Mouse (Mus musculus): ENCODE measurements around the gene Snd1. TPM values are rescaled to one million over a fixed set of nuclear protein-coding genes. Genes with fewer than 3 reads are reported as not detected.

The Snd1 gene
- polyA plus RNA-seq, 1 experiment from 2014 or later: 120 TPM

DNA sequence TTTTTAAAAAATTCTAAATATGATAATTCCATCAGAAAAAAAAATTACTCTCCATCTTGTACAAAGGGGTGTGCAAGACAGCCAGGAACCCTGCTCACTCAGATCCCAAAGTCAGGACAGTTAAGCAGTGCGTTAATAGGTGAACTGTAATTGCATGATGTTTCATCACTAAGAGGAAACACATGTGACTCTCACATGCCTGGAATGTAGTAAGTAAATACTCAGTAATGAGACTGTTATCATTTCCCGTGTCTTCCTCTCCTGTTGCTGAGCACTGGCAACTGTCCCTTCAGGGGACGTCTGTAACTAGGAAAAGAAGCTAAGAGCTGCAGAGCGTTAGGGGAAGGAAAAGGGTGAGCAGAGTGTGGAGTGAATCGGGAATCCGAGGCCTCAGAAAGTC is 229.7 kb downstream of the Snd1 start:
- H3K4me2 ChIP-seq (ENCODE audit: low read depth, severe bottlenecking): no peak overlapping the region
- H3K4me1 ChIP-seq (ENCODE audit: control insufficient read depth, insufficient read depth, low read length): no peaks in the 10 kb centered on the region
- no peaks in the 10 kb centered on the region for H3K27me3 ChIP-seq (ENCODE audit: control insufficient read depth, insufficient read depth, low read length)
- H3K27ac ChIP-seq (replicated peaks; ENCODE audit: low read depth, low read length): no peak overlapping the region
- DNase-seq (ENCODE audit: low spot score): no peak
- no peak overlapping the region for H3K9ac ChIP-seq (ENCODE audit: low read length)
- WGBS: 52% methylated on average over 6 of the region's 6 CpGs
- H3K9me3 ChIP-seq (ENCODE audit: control insufficient read depth, low read length): no peaks in the 10 kb centered on the region
- no peaks in the 10 kb centered on the region for H3K36me3 ChIP-seq (ENCODE audit: control insufficient read depth, insufficient read depth, low read length)
- no peak overlapping the region for H3K4me3 ChIP-seq (ENCODE audit: low read depth, low read length)
- no peak for ATAC-seq (ENCODE audit: insufficient number of reproducible peaks, low FRiP score, low TSS enrichment, low read depth)

DNA sequence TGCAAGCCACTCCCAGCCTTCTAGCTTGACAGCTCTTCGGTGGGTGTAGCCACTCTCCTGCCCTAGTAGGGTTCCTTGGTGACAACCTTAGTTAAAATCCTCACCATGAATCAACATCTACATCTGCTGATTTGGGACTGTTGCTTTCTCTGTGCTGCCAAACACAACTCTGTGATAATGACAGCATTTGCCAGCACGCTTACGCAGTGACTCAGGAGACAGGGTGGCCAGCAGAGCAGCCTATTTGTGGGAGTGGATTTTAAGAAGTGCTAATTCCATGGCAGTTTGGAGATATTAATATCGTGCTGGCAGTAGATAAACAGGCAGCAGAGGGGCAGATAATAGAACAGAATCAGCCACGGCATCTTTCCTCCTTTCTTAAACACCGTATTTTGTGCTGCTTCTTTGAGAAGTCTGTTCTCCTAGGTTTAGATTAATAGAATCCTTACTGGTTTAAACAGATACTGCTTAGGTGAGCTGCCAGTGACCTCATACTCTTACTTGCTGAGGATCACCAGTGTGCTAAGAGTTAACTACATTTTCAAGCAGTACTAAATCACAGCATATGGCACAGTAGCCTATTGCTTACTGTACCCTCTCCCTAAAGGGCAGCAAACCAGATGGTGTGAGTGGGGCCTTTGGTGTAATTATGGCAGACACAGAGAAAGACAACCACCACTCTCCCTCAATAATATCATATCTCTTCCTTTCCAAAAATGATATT is 230.6 kb downstream of the Snd1 start:
- H3K36me3 ChIP-seq (ENCODE audit: control insufficient read depth, insufficient read depth, low read length): no peaks in the 10 kb centered on the region
- H3K4me1 ChIP-seq (ENCODE audit: control insufficient read depth, insufficient read depth, low read length): no peaks in the 10 kb centered on the region
- no peaks in the 10 kb centered on the region for H3K9me3 ChIP-seq (ENCODE audit: control insufficient read depth, low read length)
- H3K27ac ChIP-seq (replicated peaks; ENCODE audit: low read depth, low read length): no peak overlapping the region
- H3K4me2 ChIP-seq (ENCODE audit: low read depth, severe bottlenecking): no peak overlapping the region
- DNase-seq (ENCODE audit: low spot score): no peak
- ATAC-seq (ENCODE audit: insufficient number of reproducible peaks, low FRiP score, low TSS enrichment, low read depth): no peak
- WGBS: 91% methylated on average over 6 of the region's 6 CpGs
- H3K9ac ChIP-seq (ENCODE audit: low read length): no peak overlapping the region
- no peaks in the 10 kb centered on the region for H3K27me3 ChIP-seq (ENCODE audit: control insufficient read depth, insufficient read depth, low read length)
- H3K4me3 ChIP-seq (ENCODE audit: low read depth, low read length): no peak overlapping the region

DNA sequence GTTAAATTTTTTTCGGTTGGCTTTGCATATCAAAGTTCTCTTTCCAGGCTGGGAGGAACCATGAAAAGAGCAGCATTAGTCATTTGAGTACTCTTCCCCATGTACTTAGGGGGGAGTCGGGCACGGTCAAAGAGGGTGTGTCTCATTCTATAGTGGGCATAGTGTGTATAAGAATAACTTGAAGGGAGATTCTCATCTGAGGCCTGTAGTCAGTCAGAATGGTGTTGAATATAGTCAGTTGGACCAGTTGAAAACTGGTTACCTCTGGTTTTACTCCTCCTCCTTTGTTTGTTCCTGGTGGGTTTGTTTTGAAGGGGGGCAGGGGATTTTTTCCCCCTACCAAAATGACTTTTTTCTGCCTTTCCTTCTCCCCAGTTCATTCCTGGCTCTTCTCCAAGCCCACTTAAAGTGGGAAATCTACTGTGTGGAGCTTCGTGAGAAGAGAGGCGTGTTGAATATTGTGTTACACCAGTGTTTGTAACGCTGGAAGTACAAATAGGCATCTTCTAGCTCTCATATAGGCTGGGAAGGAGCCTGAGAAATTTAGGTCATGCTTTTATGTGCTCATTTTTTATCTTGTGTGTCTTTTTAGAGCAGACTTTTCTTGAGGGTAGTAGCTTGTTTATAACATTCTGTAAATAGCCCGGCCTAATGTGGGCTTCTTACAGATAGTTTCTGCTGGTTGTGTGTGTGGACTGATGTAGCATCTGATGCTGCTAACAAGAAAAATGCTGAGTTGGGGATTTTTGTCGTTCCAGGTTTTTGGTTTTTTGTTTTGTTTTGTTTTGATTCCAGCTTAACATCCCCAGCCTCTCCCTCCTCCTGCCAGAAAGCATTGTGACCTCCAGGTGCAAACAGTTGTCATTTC is 231.4 kb downstream of the Snd1 start:
- no peaks in the 10 kb centered on the region for H3K27me3 ChIP-seq (ENCODE audit: control insufficient read depth, insufficient read depth, low read length)
- H3K4me2 ChIP-seq (ENCODE audit: low read depth, severe bottlenecking): no peak overlapping the region
- no peaks in the 10 kb centered on the region for H3K4me1 ChIP-seq (ENCODE audit: control insufficient read depth, insufficient read depth, low read length)
- no peak overlapping the region for H3K4me3 ChIP-seq (ENCODE audit: low read depth, low read length)
- DNase-seq (ENCODE audit: low spot score) (no peak), ATAC-seq (ENCODE audit: insufficient number of reproducible peaks, low FRiP score, low TSS enrichment, low read depth) (no peak)
- no peaks in the 10 kb centered on the region for H3K9me3 ChIP-seq (ENCODE audit: control insufficient read depth, low read length)
- no peaks in the 10 kb centered on the region for H3K36me3 ChIP-seq (ENCODE audit: control insufficient read depth, insufficient read depth, low read length)
- H3K9ac ChIP-seq (ENCODE audit: low read length): no peak overlapping the region
- 91% methylated on average over 8 of the region's 8 CpGs for WGBS
- no peak overlapping the region for H3K27ac ChIP-seq (replicated peaks; ENCODE audit: low read depth, low read length)

DNA sequence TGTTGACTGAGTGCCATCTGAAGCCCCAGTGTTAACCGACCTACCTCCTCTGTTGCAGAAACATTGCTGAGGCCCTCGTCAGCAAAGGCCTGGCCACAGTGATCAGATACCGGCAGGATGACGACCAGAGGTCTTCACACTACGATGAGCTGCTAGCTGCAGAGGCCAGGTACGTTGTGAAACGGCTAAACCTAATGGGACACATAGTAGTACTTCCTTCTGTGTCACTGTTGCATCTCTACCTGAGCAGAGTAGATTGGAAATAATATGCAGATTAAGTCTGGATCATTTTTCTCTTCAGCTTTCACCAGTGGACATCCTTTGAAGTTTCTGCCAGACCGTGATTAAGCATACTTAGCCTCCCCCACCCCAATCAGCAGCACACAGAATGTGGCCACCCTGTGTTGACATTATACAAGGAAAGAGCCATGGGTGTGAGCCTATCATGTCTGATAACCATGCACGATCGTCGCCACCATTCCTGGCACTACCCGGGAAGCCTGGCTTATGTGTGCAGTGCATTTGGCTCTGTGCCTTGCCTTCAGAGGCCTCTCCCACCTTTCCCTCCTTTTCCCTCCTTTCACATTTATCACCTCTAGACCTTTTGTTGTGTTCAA is 232.1 kb downstream of the Snd1 start:
- WGBS: 83% methylated on average over 12 of the region's 12 CpGs
- no peak for DNase-seq (ENCODE audit: low spot score)
- H3K27ac ChIP-seq (replicated peaks; ENCODE audit: low read depth, low read length): no peak overlapping the region
- no peaks in the 10 kb centered on the region for H3K9me3 ChIP-seq (ENCODE audit: control insufficient read depth, low read length)
- no peak overlapping the region for H3K4me3 ChIP-seq (ENCODE audit: low read depth, low read length)
- no peak overlapping the region for H3K9ac ChIP-seq (ENCODE audit: low read length)
- H3K4me1 ChIP-seq (ENCODE audit: control insufficient read depth, insufficient read depth, low read length): no peaks in the 10 kb centered on the region
- H3K36me3 ChIP-seq (ENCODE audit: control insufficient read depth, insufficient read depth, low read length): no peaks in the 10 kb centered on the region
- no peaks in the 10 kb centered on the region for H3K27me3 ChIP-seq (ENCODE audit: control insufficient read depth, insufficient read depth, low read length)
- H3K4me2 ChIP-seq (ENCODE audit: low read depth, severe bottlenecking): no peak overlapping the region
- ATAC-seq (ENCODE audit: insufficient number of reproducible peaks, low FRiP score, low TSS enrichment, low read depth): no peak

DNA sequence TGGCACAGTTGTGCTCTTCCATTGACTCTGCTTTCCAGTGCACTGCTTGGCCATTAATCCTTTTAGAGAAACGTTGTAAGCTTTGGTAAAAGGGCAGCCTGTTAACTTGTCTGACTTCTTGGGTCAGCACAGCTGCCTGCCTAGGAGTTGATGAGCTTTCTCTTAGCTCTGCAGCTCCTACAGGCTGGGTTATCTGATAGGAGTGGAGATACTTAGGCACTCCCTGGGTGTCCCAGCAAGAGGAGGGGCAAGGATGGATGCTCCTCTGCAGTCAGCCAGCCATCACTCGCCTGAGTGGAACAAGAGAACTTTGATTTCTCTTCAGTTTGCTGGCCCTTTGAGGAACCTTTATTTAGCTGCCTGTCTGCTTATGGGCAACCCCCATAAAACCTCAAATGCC is 235.1 kb downstream of the Snd1 start:
- Histone ChIP-seq H3K36me3 (ENCODE audit: control insufficient read depth, insufficient read depth, low read length) (no peaks in the 10 kb centered on the region), H3K9me3 (ENCODE audit: control insufficient read depth, low read length) (no peaks in the 10 kb centered on the region), H3K4me2 (ENCODE audit: low read depth, severe bottlenecking) (no peak overlapping the region), H3K4me1 (ENCODE audit: control insufficient read depth, insufficient read depth, low read length) (no peaks in the 10 kb centered on the region), H3K27ac (replicated peaks; ENCODE audit: low read depth, low read length) (no peak overlapping the region), H3K27me3 (ENCODE audit: control insufficient read depth, insufficient read depth, low read length) (no peaks in the 10 kb centered on the region), H3K4me3 (ENCODE audit: low read depth, low read length) (no peak overlapping the region), H3K9ac (ENCODE audit: low read length) (no peak overlapping the region)
- no peak for DNase-seq (ENCODE audit: low spot score)
- 43% methylated on average over 2 of the region's 2 CpGs for WGBS
- no peak for ATAC-seq (ENCODE audit: insufficient number of reproducible peaks, low FRiP score, low TSS enrichment, low read depth)

DNA sequence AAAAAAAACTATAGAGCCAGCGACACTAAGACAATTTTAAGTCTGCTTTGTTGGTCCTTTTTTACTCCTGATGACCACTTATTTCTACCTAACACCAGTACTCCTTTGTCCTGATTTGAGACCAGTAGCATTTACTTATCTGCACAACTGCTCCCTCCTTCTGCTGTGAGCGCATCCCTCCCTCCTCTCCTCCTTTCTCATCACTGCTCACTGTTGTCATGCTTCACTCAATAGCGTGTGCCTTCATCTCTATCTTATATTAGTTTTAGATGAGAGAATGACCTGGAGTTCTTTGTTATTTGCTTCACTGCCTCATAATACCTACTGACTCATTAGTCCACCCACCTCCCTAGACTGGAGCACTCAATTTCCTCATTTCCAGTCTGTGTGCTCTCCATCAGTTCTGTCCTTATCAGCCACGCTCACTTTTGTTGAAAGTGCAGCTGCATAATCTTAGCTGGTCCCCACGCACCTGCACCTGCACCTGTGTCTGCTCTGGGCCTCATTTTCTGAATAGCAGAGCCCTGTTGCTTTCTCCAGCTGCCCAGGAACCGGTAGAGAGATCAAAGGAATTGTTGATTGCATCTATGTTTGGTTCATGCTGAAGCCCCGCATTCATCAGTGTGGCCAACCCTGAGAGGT is 242.4 kb downstream of the Snd1 start:
- no peaks in the 10 kb centered on the region for H3K4me1 ChIP-seq (ENCODE audit: control insufficient read depth, insufficient read depth, low read length)
- DNase-seq (ENCODE audit: low spot score): no peak
- no peaks in the 10 kb centered on the region for H3K27me3 ChIP-seq (ENCODE audit: control insufficient read depth, insufficient read depth, low read length)
- no peak overlapping the region for H3K9ac ChIP-seq (ENCODE audit: low read length)
- H3K36me3 ChIP-seq (ENCODE audit: control insufficient read depth, insufficient read depth, low read length): no peaks in the 10 kb centered on the region
- H3K4me2 ChIP-seq (ENCODE audit: low read depth, severe bottlenecking): no peak overlapping the region
- no peak for ATAC-seq (ENCODE audit: insufficient number of reproducible peaks, low FRiP score, low TSS enrichment, low read depth)
- no peak overlapping the region for H3K4me3 ChIP-seq (ENCODE audit: low read depth, low read length)
- WGBS: 68% methylated on average over 7 of the region's 7 CpGs
- no peak overlapping the region for H3K27ac ChIP-seq (replicated peaks; ENCODE audit: low read depth, low read length)
- no peaks in the 10 kb centered on the region for H3K9me3 ChIP-seq (ENCODE audit: control insufficient read depth, low read length)

DNA sequence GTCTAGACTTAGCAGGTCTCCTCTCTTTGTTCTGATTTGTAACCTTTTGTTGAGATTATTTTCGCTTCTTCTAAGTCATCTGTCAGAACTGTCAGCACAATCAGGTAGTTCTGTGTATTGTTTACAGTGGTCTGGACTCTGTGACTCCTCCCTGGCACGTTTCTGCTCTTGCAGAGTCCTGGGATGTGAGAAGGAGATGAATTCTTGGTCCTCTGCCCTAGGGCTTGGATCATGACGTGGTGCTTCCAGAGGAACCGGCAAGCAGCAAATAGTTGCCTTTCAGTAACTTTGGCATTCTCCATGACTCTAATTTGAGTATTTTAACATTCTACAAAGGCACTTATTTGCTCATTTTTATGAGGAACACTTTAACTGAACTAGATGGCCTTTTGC is 242.9 kb downstream of the Snd1 start:
- H3K36me3 ChIP-seq (ENCODE audit: control insufficient read depth, insufficient read depth, low read length): no peaks in the 10 kb centered on the region
- no peak overlapping the region for H3K4me2 ChIP-seq (ENCODE audit: low read depth, severe bottlenecking)
- no peak overlapping the region for H3K9ac ChIP-seq (ENCODE audit: low read length)
- no peak overlapping the region for H3K27ac ChIP-seq (replicated peaks; ENCODE audit: low read depth, low read length)
- H3K27me3 ChIP-seq (ENCODE audit: control insufficient read depth, insufficient read depth, low read length): no peaks in the 10 kb centered on the region
- DNase-seq (ENCODE audit: low spot score) (no peak), ATAC-seq (ENCODE audit: insufficient number of reproducible peaks, low FRiP score, low TSS enrichment, low read depth) (no peak)
- H3K4me1 ChIP-seq (ENCODE audit: control insufficient read depth, insufficient read depth, low read length): no peaks in the 10 kb centered on the region
- H3K4me3 ChIP-seq (ENCODE audit: low read depth, low read length): no peak overlapping the region
- H3K9me3 ChIP-seq (ENCODE audit: control insufficient read depth, low read length): no peaks in the 10 kb centered on the region
- WGBS: 65% methylated on average over 4 of the region's 4 CpGs

DNA sequence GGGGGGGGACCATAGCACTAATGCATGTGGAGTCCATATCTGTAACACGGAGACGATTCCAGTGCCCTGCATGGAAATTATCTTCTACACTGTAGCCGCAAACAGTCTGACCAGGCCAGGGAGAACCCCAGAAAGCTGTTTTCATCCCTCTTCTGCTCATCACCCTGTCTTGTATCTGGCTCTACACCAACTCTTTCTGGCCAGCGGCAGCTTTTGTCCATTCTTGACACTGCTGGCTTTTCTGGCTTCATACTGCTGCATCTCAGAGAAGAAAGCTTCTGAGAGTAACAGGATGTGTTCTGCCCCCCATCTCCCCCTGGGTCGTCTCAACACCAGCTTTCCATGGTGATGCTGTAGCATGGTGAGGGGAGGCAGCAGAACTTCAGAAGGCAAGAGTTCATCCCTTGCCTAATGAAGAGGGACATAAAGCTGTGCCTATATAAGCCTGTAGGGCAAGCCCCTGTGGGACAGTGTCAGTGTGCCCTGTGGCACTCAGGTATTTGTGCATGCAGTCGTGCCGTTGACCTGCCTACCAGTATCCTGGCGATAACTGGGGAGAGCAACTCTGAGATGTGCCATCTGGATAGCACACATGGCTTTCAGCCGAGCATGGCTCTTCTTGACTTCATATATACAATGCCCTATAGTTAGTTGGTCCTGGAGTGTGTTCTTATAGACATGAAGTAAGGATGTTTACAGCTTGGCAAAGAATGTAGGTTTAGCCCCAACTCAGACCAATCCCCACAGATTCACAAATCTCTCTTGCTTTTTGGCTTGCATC is 245.6 kb downstream of the Snd1 start:
- ATAC-seq (ENCODE audit: insufficient number of reproducible peaks, low FRiP score, low TSS enrichment, low read depth): no peak
- Histone ChIP-seq H3K9me3 (ENCODE audit: control insufficient read depth, low read length) (no peaks in the 10 kb centered on the region), H3K4me2 (ENCODE audit: low read depth, severe bottlenecking) (no peak overlapping the region), H3K4me1 (ENCODE audit: control insufficient read depth, insufficient read depth, low read length) (no peaks in the 10 kb centered on the region), H3K27me3 (ENCODE audit: control insufficient read depth, insufficient read depth, low read length) (no peaks in the 10 kb centered on the region), H3K36me3 (ENCODE audit: control insufficient read depth, insufficient read depth, low read length) (no peaks in the 10 kb centered on the region), H3K27ac (replicated peaks; ENCODE audit: low read depth, low read length) (no peak overlapping the region), H3K4me3 (ENCODE audit: low read depth, low read length) (no peak overlapping the region), H3K9ac (ENCODE audit: low read length) (no peak overlapping the region)
- no peak for DNase-seq (ENCODE audit: low spot score)
- 93% methylated on average over 9 of the region's 9 CpGs for WGBS
